Mouse (Mus musculus) embryonic fibroblast, embryonic 13.5 days (primary cell): Measurements from ENCODE around the gene Col26a1.

ENCODE experiments used
- CTCF ChIP-seq: IDR thresholded peaks from 2 replicates; pipeline ENCODE4 v1.5.1; 2011; ENCODE audit warnings: mild to moderate bottlenecking, control low read depth, low read length, moderate library complexity, borderline replicate concordance; ENCODE audit not compliant: insufficient read depth
- POLR2A ChIP-seq: IDR thresholded peaks from 2 replicates; pipeline ENCODE4 v1.6.1; 2011; ENCODE audit warnings: low read depth, mild to moderate bottlenecking, control low read depth, low read length, moderate library complexity

GRCm38 (mm10) chr5:136754053-136754591 lies 128.9 kb downstream of the Col26a1 start:
- TF ChIP-seq CTCF (no peak), POLR2A (no peak)
